ENCODE assay signal across 22 mouse cellular contexts in the genomic region with DNA sequence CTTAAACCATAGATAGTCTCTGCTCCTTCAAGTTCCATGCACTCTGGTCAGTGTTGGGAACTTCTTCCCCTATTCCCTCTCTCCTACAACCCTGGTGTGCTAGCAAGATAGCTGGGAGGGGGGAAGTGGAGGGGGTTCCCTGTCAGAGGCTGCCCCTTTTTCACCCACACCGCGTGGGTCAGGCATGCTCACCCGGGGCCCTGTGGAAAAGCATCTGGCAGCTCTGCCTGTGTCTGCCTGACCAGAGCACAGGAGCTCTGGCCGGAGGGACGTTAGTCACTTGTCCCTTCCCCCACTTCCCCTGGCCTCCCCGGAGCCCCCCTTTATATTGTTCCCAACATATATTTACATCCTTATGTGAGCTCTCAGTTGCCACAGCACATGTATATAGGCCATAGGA.
DNase-seq lines count a peak whose midpoint lies in the region; ATAC-seq lines count a peak whose summit lies in the region.
"Had no signal": no experiment of that assay in that cellular context is flagged by ENCODE, and none has a peak within 500 bp of the region (broad histone marks: within the 10 kb centered on the region; RNA-seq: fewer than 3 reads in every experiment).

No protein-coding gene starts in this region.

- no peaks in the 10 kb centered on the region for H3K9me3 ChIP-seq in forebrain, embryonic 13.5 days (replicated peaks)
- H3K9me3 ChIP-seq in forebrain, embryonic 11.5 days (ENCODE audit: control insufficient read depth, low read length): no peaks in the 10 kb centered on the region
- no peaks in the 10 kb centered on the region for H3K9me3 ChIP-seq in hindbrain, embryonic 12.5 days (replicated peaks)
- no peaks in the 10 kb centered on the region for H3K9me3 ChIP-seq in hindbrain, embryonic 13.5 days
- no peaks in the 10 kb centered on the region for H3K9me3 ChIP-seq in midbrain, embryonic 12.5 days
- H3K9me3 ChIP-seq in midbrain, embryonic 16.5 days (replicated peaks; ENCODE audit: control insufficient read depth, low read length, poor library complexity, severe bottlenecking): no peaks in the 10 kb centered on the region
- H3K9me3 ChIP-seq: embryonic facial prominence, embryonic 13.5 days; embryonic facial prominence, embryonic 15.5 days; forebrain, embryonic 10.5 days had no signal

- no peak for DNase-seq in forebrain, embryonic 11.5 days (ENCODE audit: low spot score)
- DNase-seq: adrenal gland, adult 2 months; adrenal gland, postnatal 10 days; adrenal gland, postnatal 25 days; cerebellum, adult 11 months; cerebellum, adult 18-20 months; cerebellum, adult 8-10 months; cerebellum, adult 9-11 months; cerebellum, postnatal 14 days; cerebellum, postnatal 36 days; embryo, embryonic 11 days had no signal

- no peak overlapping the region for H3K27ac ChIP-seq in forebrain, embryonic 13.5 days
- H3K27ac ChIP-seq in forebrain, embryonic 11.5 days (ENCODE audit: low read depth, low read length): no peak overlapping the region
- no peak overlapping the region for H3K27ac ChIP-seq in hindbrain, embryonic 12.5 days
- H3K27ac ChIP-seq in hindbrain, embryonic 13.5 days: no peak overlapping the region
- H3K27ac ChIP-seq in midbrain, embryonic 12.5 days (replicated peaks): no peak overlapping the region
- H3K27ac ChIP-seq in midbrain, embryonic 16.5 days (ENCODE audit: low read length): no peak overlapping the region
- H3K27ac ChIP-seq: embryonic facial prominence, embryonic 13.5 days; embryonic facial prominence, embryonic 15.5 days; forebrain, embryonic 10.5 days had no signal

- ATAC-seq in forebrain, embryonic 13.5 days: 0 out of 2 replicates have a peak, but pooled peaks have one; percentile 10
- no peak for ATAC-seq in forebrain, embryonic 11.5 days (replicated peaks; ENCODE audit: low FRiP score)
- ATAC-seq in hindbrain, embryonic 12.5 days (ENCODE audit: low FRiP score): peak; percentile 11; the same call in 1 of the 2 replicates
- ATAC-seq in hindbrain, embryonic 13.5 days (ENCODE audit: low FRiP score): no peak
- 0 out of 2 replicates have a peak, but pooled peaks have one; percentile 27 for ATAC-seq in midbrain, embryonic 12.5 days (ENCODE audit: low FRiP score, low read depth)
- no peak for ATAC-seq in midbrain, embryonic 16.5 days
- ATAC-seq: forebrain, embryonic 14.5 days; forebrain, embryonic 16.5 days had no signal

- H3K4me2 ChIP-seq in forebrain, embryonic 13.5 days: no peak overlapping the region
- no peak overlapping the region for H3K4me2 ChIP-seq in forebrain, embryonic 11.5 days (ENCODE audit: low read depth, low read length, severe bottlenecking)
- H3K4me2 ChIP-seq in hindbrain, embryonic 12.5 days (replicated peaks): no peak overlapping the region
- H3K4me2 ChIP-seq in hindbrain, embryonic 13.5 days: no peak overlapping the region
- no peak overlapping the region for H3K4me2 ChIP-seq in midbrain, embryonic 12.5 days (replicated peaks)
- H3K4me2 ChIP-seq in midbrain, embryonic 16.5 days (ENCODE audit: low read length): no peak overlapping the region
- H3K4me2 ChIP-seq: embryonic facial prominence, embryonic 13.5 days; embryonic facial prominence, embryonic 15.5 days had no signal

- no peaks in the 10 kb centered on the region for H3K4me1 ChIP-seq in forebrain, embryonic 13.5 days
- H3K4me1 ChIP-seq in forebrain, embryonic 11.5 days (replicated peaks; ENCODE audit: control insufficient read depth, insufficient read depth, low read length): no peaks in the 10 kb centered on the region
- no peaks in the 10 kb centered on the region for H3K4me1 ChIP-seq in hindbrain, embryonic 12.5 days
- no peaks in the 10 kb centered on the region for H3K4me1 ChIP-seq in hindbrain, embryonic 13.5 days (replicated peaks)
- no peaks in the 10 kb centered on the region for H3K4me1 ChIP-seq in midbrain, embryonic 12.5 days
- no peaks in the 10 kb centered on the region for H3K4me1 ChIP-seq in midbrain, embryonic 16.5 days (ENCODE audit: control insufficient read depth, insufficient read depth, low read length)
- H3K4me1 ChIP-seq: embryonic facial prominence, embryonic 13.5 days; embryonic facial prominence, embryonic 15.5 days; forebrain, embryonic 10.5 days had no signal

- H3K27me3 ChIP-seq in forebrain, embryonic 13.5 days: no peaks in the 10 kb centered on the region
- H3K27me3 ChIP-seq in forebrain, embryonic 11.5 days (ENCODE audit: control insufficient read depth, insufficient read depth, low read length): no peaks in the 10 kb centered on the region
- no peaks in the 10 kb centered on the region for H3K27me3 ChIP-seq in hindbrain, embryonic 12.5 days
- no peaks in the 10 kb centered on the region for H3K27me3 ChIP-seq in hindbrain, embryonic 13.5 days
- no peaks in the 10 kb centered on the region for H3K27me3 ChIP-seq in midbrain, embryonic 12.5 days
- no peaks in the 10 kb centered on the region for H3K27me3 ChIP-seq in midbrain, embryonic 16.5 days (ENCODE audit: control insufficient read depth, insufficient read depth, low read depth, low read length)
- H3K27me3 ChIP-seq: embryonic facial prominence, embryonic 13.5 days; embryonic facial prominence, embryonic 15.5 days had no signal

- no peak overlapping the region for H3K9ac ChIP-seq in forebrain, embryonic 13.5 days
- H3K9ac ChIP-seq in forebrain, embryonic 11.5 days (ENCODE audit: low read length): no peak overlapping the region
- H3K9ac ChIP-seq in hindbrain, embryonic 12.5 days: no peak overlapping the region
- no peak overlapping the region for H3K9ac ChIP-seq in hindbrain, embryonic 13.5 days
- H3K9ac ChIP-seq in midbrain, embryonic 12.5 days (replicated peaks): no peak overlapping the region
- H3K9ac ChIP-seq in midbrain, embryonic 16.5 days (ENCODE audit: low read depth, low read length): no peak overlapping the region
- H3K9ac ChIP-seq: embryonic facial prominence, embryonic 13.5 days; embryonic facial prominence, embryonic 15.5 days had no signal

- WGBS in forebrain, embryonic 13.5 days: 72% methylated on average over 6 of the region's 6 CpGs
- 84% methylated on average over 6 of the region's 6 CpGs for WGBS in forebrain, embryonic 11.5 days
- 70% methylated on average over 6 of the region's 6 CpGs for WGBS in hindbrain, embryonic 12.5 days
- WGBS in hindbrain, embryonic 13.5 days: 75% methylated on average over 6 of the region's 6 CpGs
- 82% methylated on average over 6 of the region's 6 CpGs for WGBS in midbrain, embryonic 12.5 days
- WGBS in midbrain, embryonic 16.5 days: 86% methylated on average over 6 of the region's 6 CpGs

- no peaks in the 10 kb centered on the region for H3K36me3 ChIP-seq in forebrain, embryonic 13.5 days (ENCODE audit: poor library complexity, severe bottlenecking)
- no peaks in the 10 kb centered on the region for H3K36me3 ChIP-seq in forebrain, embryonic 11.5 days (ENCODE audit: control insufficient read depth, insufficient read depth, low read length)
- H3K36me3 ChIP-seq in hindbrain, embryonic 12.5 days: no peaks in the 10 kb centered on the region
- H3K36me3 ChIP-seq in hindbrain, embryonic 13.5 days: no peaks in the 10 kb centered on the region
- no peaks in the 10 kb centered on the region for H3K36me3 ChIP-seq in midbrain, embryonic 12.5 days
- H3K36me3 ChIP-seq in midbrain, embryonic 16.5 days (ENCODE audit: control insufficient read depth, insufficient read depth, low read length): no peaks in the 10 kb centered on the region
- H3K36me3 ChIP-seq: embryonic facial prominence, embryonic 13.5 days; embryonic facial prominence, embryonic 15.5 days; forebrain, embryonic 10.5 days had no signal

- H3K4me3 ChIP-seq in forebrain, embryonic 13.5 days: no peak overlapping the region
- no peak overlapping the region for H3K4me3 ChIP-seq in forebrain, embryonic 11.5 days (ENCODE audit: low read depth, low read length)
- H3K4me3 ChIP-seq in hindbrain, embryonic 12.5 days: no peak overlapping the region
- no peak overlapping the region for H3K4me3 ChIP-seq in hindbrain, embryonic 13.5 days
- no peak overlapping the region for H3K4me3 ChIP-seq in midbrain, embryonic 12.5 days
- no peak overlapping the region for H3K4me3 ChIP-seq in midbrain, embryonic 16.5 days (ENCODE audit: low read depth, low read length)
- H3K4me3 ChIP-seq: embryonic facial prominence, embryonic 13.5 days; embryonic facial prominence, embryonic 15.5 days; erythroblast, embryonic 14.5 days; forebrain, embryonic 10.5 days had no signal

Comparison
In these comparisons a context has a peak if more than half of its experiments do, and no peak if none do; other contexts are left out.
1. ATAC-seq: peak in forebrain, embryonic 13.5 days (single experiment), hindbrain, embryonic 12.5 days (single experiment) and midbrain, embryonic 12.5 days (single experiment); none in forebrain, embryonic 11.5 days (single experiment), hindbrain, embryonic 13.5 days (single experiment) and midbrain, embryonic 16.5 days (single experiment).